Mouse (Mus musculus): ENCODE measurements around the gene Atrnl1. TPM values are rescaled to one million over a fixed set of nuclear protein-coding genes. Genes with fewer than 3 reads are reported as not detected.

The Atrnl1 gene
- polyA plus RNA-seq, 1 experiment from 2014 or later: 0.68 TPM

DNA sequence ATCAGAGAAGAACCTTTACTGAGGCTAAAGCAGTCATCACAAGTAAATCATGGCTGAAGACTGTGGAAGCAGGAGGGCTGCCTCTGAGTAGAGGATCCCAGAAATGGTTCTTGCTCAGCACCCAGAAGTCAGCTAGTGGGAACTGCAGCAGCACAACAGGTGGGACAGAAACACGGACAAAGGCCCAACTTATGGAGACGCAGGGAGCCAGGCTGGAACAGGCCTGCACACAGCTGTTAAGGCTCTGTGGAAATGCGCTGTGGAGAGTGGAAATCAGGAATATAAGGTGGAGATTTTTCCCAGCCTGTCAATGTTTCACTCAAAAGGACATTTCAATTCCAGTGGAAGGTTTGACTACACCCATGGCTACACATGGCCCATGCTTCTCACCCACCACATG is 406.6 kb downstream of the Atrnl1 start:
- no peaks in the 10 kb centered on the region for H3K36me3 ChIP-seq
- H3K27ac ChIP-seq: no peak overlapping the region
- no peak overlapping the region for H3K9ac ChIP-seq
- DNase-seq (no peak), ATAC-seq (ENCODE audit: low read depth) (no peak)
- H3K4me1 ChIP-seq (replicated peaks): no peaks in the 10 kb centered on the region
- no peak overlapping the region for H3K4me3 ChIP-seq (replicated peaks)
- H3K4me2 ChIP-seq: no peak overlapping the region
- no peaks in the 10 kb centered on the region for H3K27me3 ChIP-seq
- no peaks in the 10 kb centered on the region for H3K9me3 ChIP-seq (replicated peaks)
- 79% methylated on average over 3 of the region's 3 CpGs for WGBS (ENCODE audit: insufficient replicate concordance)

DNA sequence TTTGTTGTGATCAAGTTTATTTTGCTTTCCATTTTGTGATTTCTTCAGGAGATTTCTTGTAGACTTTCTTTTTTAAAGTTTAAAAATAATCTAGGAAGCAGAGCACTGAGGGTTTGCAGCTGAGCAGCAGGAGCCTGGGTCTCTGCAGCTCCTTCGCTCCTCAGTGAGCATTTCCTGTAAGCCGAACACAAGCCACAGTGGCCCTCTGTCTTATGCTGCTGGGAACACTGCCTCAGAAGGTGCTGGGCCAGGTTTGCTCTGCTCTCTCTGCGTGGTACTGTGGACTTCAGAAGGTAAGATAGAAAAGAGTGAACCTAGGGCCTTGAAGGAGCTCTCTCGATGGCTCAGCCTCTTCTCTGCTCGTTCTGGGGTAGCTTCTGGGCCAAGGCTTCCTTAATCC is 407.9 kb downstream of the Atrnl1 start:
- no peak overlapping the region for H3K9ac ChIP-seq
- H3K36me3 ChIP-seq: no peaks in the 10 kb centered on the region
- DNase-seq: no peak
- H3K9me3 ChIP-seq (replicated peaks): no peaks in the 10 kb centered on the region
- H3K4me1 ChIP-seq (replicated peaks): no peaks in the 10 kb centered on the region
- H3K27ac ChIP-seq: no peak overlapping the region
- no peaks in the 10 kb centered on the region for H3K27me3 ChIP-seq
- no peak for ATAC-seq (ENCODE audit: low read depth)
- no peak overlapping the region for H3K4me2 ChIP-seq
- WGBS (ENCODE audit: insufficient replicate concordance): 65% methylated on average over 5 of the region's 5 CpGs
- H3K4me3 ChIP-seq (replicated peaks): no peak overlapping the region

DNA sequence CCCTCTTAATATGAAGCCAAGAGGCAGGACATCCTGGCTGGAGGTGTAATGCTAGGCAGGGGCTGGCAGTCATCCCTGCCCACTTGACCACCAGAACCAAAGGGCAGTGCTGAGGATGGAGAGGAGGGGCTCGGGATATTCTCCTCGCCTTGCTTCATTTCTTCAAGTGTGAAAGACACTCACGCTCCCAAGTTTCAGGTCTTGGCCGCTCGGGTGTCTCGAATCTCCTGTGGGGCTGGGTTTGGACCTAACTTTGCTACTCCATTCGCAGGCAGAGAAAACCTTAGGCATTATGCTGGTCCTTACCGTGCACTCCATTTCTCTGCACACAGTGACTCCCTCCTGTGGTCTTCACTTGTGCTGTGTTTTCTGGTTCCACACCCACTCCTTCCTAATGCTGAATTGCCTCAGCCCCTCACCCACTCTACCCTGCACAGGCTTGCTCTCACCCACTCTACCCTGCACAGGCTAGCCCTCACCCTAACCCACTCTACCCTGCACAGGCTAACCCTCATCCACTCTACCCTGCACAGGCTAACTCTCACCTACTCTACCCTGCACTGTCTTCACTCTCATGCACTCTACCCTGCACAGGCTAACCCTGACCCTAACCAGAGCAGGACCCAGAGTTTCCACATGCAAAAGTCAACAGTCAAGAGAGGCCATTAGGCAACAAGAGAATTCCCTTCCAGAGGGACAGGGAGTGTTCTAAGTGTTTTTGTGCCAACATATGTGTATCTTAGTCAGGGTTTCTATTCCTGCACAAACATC is 410.9 kb downstream of the Atrnl1 start:
- no peak overlapping the region for H3K9ac ChIP-seq
- H3K27ac ChIP-seq: no peak overlapping the region
- H3K27me3 ChIP-seq: no peaks in the 10 kb centered on the region
- H3K36me3 ChIP-seq: no peaks in the 10 kb centered on the region
- DNase-seq (no peak), ATAC-seq (ENCODE audit: low read depth) (peak; percentile 45; the same call in 1 of the 2 replicates)
- no peaks in the 10 kb centered on the region for H3K4me1 ChIP-seq (replicated peaks)
- 73% methylated on average over 8 of the region's 8 CpGs for WGBS (ENCODE audit: insufficient replicate concordance)
- no peak overlapping the region for H3K4me2 ChIP-seq
- no peak overlapping the region for H3K4me3 ChIP-seq (replicated peaks)
- no peaks in the 10 kb centered on the region for H3K9me3 ChIP-seq (replicated peaks)

DNA sequence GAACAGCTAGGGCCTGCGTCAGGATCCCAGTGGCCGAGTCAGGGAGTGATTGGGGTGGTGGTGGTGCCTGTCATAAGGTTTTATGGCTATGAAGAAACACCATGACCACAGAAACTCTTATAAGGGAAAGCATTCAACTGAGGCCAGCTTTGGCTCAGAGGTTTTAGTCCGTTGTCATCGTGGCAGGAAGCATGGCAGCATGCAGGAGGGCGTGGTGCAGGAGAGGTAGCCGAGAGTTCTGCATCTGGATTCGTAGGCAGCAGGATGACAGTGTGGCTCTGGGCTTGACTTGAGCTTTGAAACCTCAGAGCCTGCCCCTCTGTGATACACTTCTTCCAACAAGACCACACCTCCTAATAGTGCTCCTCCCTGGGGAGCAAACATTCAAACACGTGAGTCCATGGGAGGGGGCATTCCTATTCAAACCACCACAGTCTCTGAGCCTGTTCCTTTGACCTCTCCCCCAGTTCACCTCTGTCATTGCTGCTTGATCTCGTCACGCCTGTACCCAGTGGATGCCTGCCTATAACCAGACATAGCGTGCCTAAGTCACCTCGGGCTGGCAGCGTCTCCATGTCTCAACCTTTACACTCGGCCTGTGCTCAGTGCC is 412.5 kb downstream of the Atrnl1 start:
- no peak overlapping the region for H3K4me3 ChIP-seq (replicated peaks)
- 72% methylated on average over 14 of the region's 14 CpGs for WGBS (ENCODE audit: insufficient replicate concordance)
- H3K27ac ChIP-seq: no peak overlapping the region
- H3K4me1 ChIP-seq (replicated peaks): no peaks in the 10 kb centered on the region
- no peaks in the 10 kb centered on the region for H3K27me3 ChIP-seq
- no peaks in the 10 kb centered on the region for H3K9me3 ChIP-seq (replicated peaks)
- H3K36me3 ChIP-seq: no peaks in the 10 kb centered on the region
- ATAC-seq (ENCODE audit: low read depth) (peak; percentile 23; the same call in 1 of the 2 replicates), DNase-seq (no peak)
- H3K4me2 ChIP-seq: no peak overlapping the region
- H3K9ac ChIP-seq: no peak overlapping the region

DNA sequence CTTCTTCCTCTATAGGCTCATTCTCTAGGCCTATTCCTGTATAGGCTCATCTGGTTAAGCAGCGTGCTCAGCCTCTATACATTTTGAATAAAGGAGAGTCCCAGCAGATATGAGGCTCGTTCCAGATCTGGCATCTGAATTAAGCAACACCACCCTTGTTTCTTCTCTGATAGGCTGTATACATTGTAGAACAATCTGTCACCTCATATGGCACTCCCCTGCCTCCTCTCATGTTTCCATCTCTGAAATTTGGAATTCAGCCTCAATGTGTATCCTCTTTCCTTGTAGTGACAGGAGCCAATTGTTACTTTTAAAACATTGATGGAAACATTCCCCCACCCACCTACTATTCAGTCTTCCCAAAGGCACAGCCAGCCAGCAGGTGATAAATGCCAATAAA is 414.2 kb downstream of the Atrnl1 start:
- ATAC-seq (ENCODE audit: low read depth): no peak
- Histone ChIP-seq H3K36me3 (no peaks in the 10 kb centered on the region), H3K27ac (no peak overlapping the region), H3K4me2 (no peak overlapping the region), H3K4me1 (replicated peaks) (no peaks in the 10 kb centered on the region), H3K9ac (no peak overlapping the region), H3K4me3 (replicated peaks) (no peak overlapping the region), H3K27me3 (no peaks in the 10 kb centered on the region), H3K9me3 (replicated peaks) (no peaks in the 10 kb centered on the region)
- no peak for DNase-seq
- 66% methylated on average over 2 of the region's 2 CpGs for WGBS (ENCODE audit: insufficient replicate concordance)

GRCm38 (mm10) chr19:58029661-58030060 is 418.8 kb downstream of the Atrnl1 start:
- H3K4me2 ChIP-seq: no peak overlapping the region
- no peak for ATAC-seq (ENCODE audit: low read depth)
- H3K27ac ChIP-seq: no peak overlapping the region
- no peak overlapping the region for H3K4me3 ChIP-seq (replicated peaks)
- no peak overlapping the region for H3K9ac ChIP-seq
- WGBS (ENCODE audit: insufficient replicate concordance): 53% methylated on average over 2 of the region's 2 CpGs
- H3K27me3 ChIP-seq: no peaks in the 10 kb centered on the region
- no peaks in the 10 kb centered on the region for H3K9me3 ChIP-seq (replicated peaks)
- no peaks in the 10 kb centered on the region for H3K36me3 ChIP-seq
- H3K4me1 ChIP-seq (replicated peaks): no peaks in the 10 kb centered on the region
- no peak for DNase-seq

DNA sequence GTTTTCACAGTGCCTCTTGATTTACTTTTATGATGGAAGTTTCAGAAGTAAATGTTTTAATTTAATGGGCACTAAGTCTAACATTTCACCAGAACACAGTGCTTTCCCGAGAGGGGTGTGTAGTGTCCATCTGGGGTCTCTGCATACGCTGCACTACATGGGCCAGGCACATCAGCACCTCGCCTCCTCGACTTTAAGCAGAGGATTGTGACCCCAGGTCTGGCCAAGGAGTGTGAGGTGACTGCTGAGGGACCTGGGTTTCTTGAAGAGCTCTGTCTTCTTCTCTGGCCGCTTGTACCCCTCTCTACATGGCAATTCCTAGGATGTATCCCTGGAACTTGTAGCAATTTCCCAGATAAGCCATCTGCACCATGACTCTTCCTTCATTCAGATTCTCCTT is 422.4 kb downstream of the Atrnl1 start:
- Histone ChIP-seq H3K4me2 (no peak overlapping the region), H3K27me3 (no peaks in the 10 kb centered on the region), H3K4me3 (replicated peaks) (no peak overlapping the region), H3K36me3 (no peaks in the 10 kb centered on the region), H3K27ac (no peak overlapping the region), H3K9me3 (replicated peaks) (no peaks in the 10 kb centered on the region), H3K4me1 (replicated peaks) (no peaks in the 10 kb centered on the region), H3K9ac (no peak overlapping the region)
- ATAC-seq (ENCODE audit: low read depth): no peak
- 64% methylated on average over 5 of the region's 5 CpGs for WGBS (ENCODE audit: insufficient replicate concordance)
- DNase-seq: no peak

GRCm38 (mm10) chr19:58036166-58036565 is 425.3 kb downstream of the Atrnl1 start:
- no peaks in the 10 kb centered on the region for H3K9me3 ChIP-seq (replicated peaks)
- no peak overlapping the region for H3K9ac ChIP-seq
- no peak for DNase-seq

DNA sequence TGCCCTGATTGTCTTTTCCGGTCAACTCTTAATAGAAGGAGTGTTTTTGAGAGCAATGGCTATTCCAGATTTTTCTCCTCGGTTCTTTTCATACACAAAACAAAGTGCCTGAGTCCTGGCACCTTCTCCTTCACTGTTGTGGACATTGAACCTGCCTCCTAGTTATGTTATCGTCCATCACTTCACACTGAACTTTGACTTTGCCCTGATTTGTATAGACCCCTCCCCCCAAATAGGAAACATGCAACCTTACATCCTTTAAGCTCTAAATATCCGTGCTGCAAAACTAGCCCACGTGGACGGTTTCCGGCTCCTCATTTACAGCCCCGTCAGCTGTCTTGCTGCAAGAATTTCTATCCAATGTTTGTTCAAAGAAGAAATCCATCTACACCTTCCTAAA is 432.3 kb downstream of the Atrnl1 start:
- Histone ChIP-seq H3K4me3 (replicated peaks) (no peak overlapping the region), H3K4me2 (no peak overlapping the region), H3K4me1 (replicated peaks) (no peaks in the 10 kb centered on the region), H3K27ac (no peak overlapping the region; the same call in 1 of the 2 replicates), H3K27me3 (no peaks in the 10 kb centered on the region), H3K9me3 (replicated peaks) (no peaks in the 10 kb centered on the region), H3K9ac (no peak overlapping the region), H3K36me3 (no peaks in the 10 kb centered on the region)
- DNase-seq: no peak
- 74% methylated on average over 8 of the region's 8 CpGs for WGBS (ENCODE audit: insufficient replicate concordance)
- no peak for ATAC-seq (ENCODE audit: low read depth)

More at GRCm38 (mm10) chr19:58036166-58036565, 425.3 kb downstream of the Atrnl1 start:
- Histone ChIP-seq H3K4me3 (replicated peaks) (no peak overlapping the region), H3K27me3 (no peaks in the 10 kb centered on the region), H3K4me1 (replicated peaks) (no peaks in the 10 kb centered on the region), H3K36me3 (no peaks in the 10 kb centered on the region), H3K27ac (no peak overlapping the region), H3K4me2 (no peak overlapping the region)
- no peak for ATAC-seq (ENCODE audit: low read depth)
- WGBS (ENCODE audit: insufficient replicate concordance): 70% methylated on average over 3 of the region's 3 CpGs

- Histone ChIP-seq H3K36me3 (no peaks in the 10 kb centered on the region), H3K27ac (peak overlapping the region; percentile 44), H3K27me3 (no peaks in the 10 kb centered on the region), H3K9ac (no peak overlapping the region), H3K4me2 (no peak overlapping the region), H3K9me3 (replicated peaks) (no peaks in the 10 kb centered on the region), H3K4me3 (replicated peaks) (no peak overlapping the region), H3K4me1 (replicated peaks) (no peaks in the 10 kb centered on the region)
- no peak for DNase-seq
- ATAC-seq (ENCODE audit: low read depth): peak; percentile 74
- WGBS (ENCODE audit: insufficient replicate concordance): 62% methylated on average over 4 of the region's 4 CpGs
These were observed 432.7 kb downstream of the Atrnl1 start for GRCm38 (mm10) chr19:58043550-58043949.

- no peaks in the 10 kb centered on the region for H3K27me3 ChIP-seq
- no peak overlapping the region for H3K9ac ChIP-seq
- DNase-seq (no peak), ATAC-seq (ENCODE audit: low read depth) (no peak)
- no peaks in the 10 kb centered on the region for H3K36me3 ChIP-seq
- H3K9me3 ChIP-seq (replicated peaks): no peaks in the 10 kb centered on the region
- no peaks in the 10 kb centered on the region for H3K4me1 ChIP-seq (replicated peaks)
- no peak overlapping the region for H3K4me2 ChIP-seq
- H3K27ac ChIP-seq: no peak overlapping the region
- H3K4me3 ChIP-seq (replicated peaks): no peak overlapping the region
- 78% methylated on average over 5 of the region's 5 CpGs for WGBS (ENCODE audit: insufficient replicate concordance)
These were observed 434.0 kb downstream of the Atrnl1 start for GRCm38 (mm10) chr19:58044816-58045215.

DNA sequence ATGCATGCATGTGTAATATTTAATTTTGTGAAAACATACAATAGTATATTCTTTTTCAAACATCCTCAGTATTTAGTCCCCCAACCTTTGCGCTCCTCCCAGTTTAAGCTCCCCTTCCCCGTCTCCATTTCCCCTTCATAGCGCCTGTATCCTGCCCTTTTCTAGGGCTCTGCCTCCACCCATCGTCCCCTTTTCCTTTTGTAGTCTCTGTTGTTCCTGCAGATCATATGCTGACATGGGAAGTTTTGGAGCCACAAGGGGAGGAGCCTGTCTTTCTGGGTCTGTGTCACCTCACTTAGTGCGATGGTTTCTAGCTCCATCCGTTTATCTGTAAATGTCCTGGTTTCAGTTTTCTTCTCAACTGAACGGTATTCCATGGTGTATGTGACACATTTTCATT is 435.8 kb downstream of the Atrnl1 start:
- 66% methylated on average over 7 of the region's 7 CpGs for WGBS (ENCODE audit: insufficient replicate concordance)
- Histone ChIP-seq H3K4me2 (no peak overlapping the region), H3K36me3 (no peaks in the 10 kb centered on the region), H3K27ac (no peak overlapping the region), H3K4me3 (replicated peaks) (no peak overlapping the region), H3K4me1 (replicated peaks) (no peaks in the 10 kb centered on the region), H3K9ac (no peak overlapping the region), H3K9me3 (replicated peaks) (no peaks in the 10 kb centered on the region), H3K27me3 (no peaks in the 10 kb centered on the region)
- ATAC-seq (ENCODE audit: low read depth) (no peak), DNase-seq (no peak)

Data from liver, embryonic 13.5 days (tissue).